Mouse (Mus musculus): ENCODE data around the gene Zfp217.
A peak's percentile ranks its signal among the peaks of the same experiment; 100 is the strongest.

Gene Zfp217

DNA sequence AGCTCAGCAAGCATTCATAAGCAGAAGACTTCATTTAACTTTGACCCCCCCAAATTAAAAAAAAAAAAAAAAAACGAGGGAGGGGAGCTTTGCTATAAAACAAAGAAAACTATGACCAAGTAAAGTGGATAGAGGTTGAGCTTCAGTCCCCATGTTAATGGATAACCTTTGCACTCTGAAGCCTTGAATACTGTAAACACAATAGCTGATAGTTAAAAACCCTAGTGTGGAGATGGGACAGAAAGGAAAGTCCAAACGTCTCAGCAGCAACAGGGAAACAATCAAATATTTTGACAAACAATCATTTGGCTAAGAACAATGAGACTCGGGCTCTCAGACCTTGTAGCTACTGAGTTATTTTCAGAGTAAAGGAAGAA, 15.2 kb downstream of the Zfp217 start:
- no peak for DNase-seq

DNA sequence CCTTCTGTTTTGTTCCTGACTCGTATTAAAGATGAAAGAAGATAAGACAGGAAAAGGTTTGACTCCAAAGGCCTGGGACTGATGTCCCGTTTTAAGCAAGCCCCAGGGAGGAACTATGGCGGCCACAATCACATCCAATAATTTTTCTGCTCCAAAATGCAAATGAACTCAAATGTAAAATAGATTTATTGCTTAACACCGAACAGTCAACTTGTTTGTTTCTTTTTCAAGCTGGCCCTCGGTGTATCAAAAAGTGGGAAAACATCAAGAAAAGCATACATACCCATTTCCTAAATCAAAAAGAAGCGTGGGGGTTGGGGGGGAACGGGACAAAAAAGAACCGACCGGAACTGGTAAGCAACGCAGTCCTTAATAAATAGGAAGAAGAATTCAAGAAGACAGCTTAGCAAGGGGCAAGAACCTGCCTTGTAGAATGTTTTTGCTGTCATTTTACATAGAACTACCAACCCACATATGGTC, 15.9 kb downstream of the Zfp217 start:
- DNase-seq, result no peak

GRCm38 (mm10) chr2:170130780-170131645, 16.9 kb downstream of the Zfp217 start:
- DNase-seq, result peak; percentile 87

DNA sequence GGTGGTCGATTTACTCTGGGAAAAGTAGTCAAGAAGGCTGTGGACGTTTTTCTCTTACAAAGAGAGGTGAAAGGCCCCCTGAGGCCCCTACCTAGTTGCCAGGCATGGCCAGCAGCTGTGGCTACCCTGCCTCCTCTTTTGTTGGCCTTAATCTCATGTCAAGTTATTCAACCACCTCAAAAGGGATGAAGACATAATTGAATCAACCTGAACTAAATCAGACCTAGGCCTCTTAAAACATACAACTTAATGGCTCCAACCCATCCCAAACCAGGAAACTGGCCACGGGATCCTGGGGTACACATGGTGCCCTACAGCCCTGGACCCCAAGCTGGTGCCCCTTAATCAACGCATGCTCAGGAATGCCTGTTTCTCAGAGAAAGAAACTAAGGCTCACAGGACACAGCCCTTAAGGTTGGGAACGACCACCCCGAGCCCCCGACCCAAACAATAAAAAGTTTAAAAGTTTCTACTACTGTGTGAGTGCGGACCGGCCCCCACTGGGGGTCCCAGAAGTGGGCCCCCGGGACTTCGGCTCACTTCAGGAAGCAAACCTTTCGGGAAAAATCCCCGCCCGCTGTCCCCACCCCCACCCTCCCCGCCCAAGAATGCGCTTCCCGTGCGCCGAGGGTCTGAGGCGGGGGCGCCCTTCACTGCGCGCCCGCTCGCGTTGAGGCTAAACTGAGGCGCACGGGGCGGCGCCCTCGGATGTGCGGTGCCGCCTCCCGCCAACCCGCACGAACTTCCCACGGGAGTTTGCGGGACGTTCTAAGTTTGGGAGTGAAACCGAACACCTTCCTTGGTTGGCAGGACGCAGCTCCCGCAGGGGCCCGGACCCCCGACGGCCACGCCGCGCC, 17.8 kb downstream of the Zfp217 start:
- no peak for DNase-seq

DNA sequence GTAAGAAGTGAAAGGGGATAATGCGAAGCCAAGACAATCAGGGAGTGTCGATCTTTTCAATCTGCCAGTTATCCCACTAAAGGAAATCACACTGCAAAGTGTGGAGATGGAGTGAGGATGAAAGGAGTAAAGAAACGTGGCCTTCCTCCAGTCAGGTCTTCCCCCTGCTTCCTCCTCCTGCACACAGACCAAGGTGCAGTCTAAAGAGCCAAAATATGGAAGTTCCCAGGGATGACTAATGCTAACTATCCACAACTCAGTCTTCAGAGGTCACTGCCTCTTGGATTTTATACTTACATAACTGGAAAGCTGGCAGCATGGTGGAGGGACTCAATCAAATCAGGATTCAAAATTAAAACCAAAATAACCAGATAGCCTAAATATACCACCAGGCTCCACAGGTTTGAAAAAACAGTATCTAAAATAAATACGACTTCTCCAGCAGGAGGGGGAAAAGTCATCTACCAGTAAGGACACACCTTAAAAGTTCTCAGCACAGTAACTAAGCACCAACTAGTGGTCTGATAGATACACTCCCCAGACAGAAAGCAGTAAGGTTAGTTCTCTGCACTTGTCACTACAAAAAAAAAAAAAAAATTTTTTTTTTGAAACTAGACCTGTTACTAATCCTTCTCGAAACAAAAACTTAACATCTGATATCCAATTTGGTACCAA, 18.5 kb downstream of the Zfp217 start:
- no peak for DNase-seq

GRCm38 (mm10) chr2:170128461-170129247, 19.2 kb downstream of the Zfp217 start:
- DNase-seq, result no peak

- no peak for DNase-seq
Observed at GRCm38 (mm10) chr2:170127523-170127922, 20.4 kb downstream of the Zfp217 start.

DNA sequence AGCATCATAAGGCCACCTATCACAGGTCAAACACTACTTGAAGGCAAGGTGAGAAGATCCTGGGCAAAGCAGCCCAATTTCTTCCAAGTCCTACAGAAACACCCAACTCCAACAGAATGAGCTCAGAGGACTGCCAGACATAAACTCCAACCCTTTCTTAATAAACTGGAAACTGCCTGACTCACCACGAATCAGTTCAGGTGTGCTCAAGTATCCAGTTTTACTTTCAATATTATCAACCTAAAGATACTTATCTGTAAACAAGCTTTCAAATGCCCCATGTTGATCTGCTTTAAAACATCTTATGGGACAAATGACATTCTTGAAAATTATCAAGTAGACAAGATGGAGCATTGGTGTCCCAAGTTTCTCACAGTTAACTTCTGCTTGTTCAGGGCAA, 21.6 kb downstream of the Zfp217 start:
- DNase-seq, result no peak

DNA sequence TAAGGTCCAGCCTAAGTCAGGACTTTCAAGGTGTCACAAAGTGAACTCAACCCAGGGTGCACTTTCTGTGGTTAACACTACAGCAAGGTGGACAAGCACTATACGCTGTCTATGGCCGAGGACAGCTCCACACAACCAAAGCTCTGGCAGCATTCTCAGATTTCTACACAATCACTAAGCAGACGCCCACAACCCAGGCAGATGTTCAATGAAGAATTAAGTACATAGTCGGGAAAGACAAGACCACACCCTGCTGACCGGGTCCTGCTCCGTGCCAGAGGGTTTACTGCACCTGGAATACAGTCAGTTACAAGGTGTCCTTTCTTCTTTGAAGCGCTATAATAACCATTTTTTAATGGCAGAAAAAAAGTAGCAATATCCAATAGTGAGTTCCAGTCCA, 25.7 kb downstream of the Zfp217 start:
- DNase-seq, result no peak

GRCm38 (mm10) chr2:170120139-170121027, 27.5 kb downstream of the Zfp217 start:
- no peak for DNase-seq

DNA sequence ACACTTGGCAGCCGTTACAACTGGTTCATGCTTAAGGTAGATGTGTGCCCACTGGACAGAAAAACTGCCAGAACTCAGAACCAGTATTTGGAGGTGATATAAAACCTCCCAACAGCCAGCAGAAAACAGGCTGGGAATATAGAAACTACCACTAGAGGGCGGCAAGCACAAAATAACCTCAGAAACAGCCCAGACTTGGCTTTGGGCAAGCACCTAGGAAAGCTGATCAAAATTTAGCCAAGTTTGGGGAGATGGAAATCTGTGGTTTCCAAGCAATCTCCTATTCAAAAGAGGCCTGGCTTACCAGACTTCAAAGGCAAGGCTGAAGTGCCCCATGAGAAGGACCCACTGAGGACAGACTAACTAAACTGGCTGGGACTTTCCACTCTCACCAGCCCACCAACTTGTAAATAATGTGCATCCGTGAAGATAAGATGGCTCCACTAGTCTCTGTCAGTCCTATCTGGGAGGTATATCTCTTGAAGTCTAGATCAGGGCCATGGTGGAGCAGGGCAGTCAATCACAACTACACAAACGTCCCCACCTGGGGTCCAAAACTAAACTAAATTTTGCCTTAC, 31.1 kb downstream of the Zfp217 start:
- DNase-seq, result peak; percentile 74

DNA sequence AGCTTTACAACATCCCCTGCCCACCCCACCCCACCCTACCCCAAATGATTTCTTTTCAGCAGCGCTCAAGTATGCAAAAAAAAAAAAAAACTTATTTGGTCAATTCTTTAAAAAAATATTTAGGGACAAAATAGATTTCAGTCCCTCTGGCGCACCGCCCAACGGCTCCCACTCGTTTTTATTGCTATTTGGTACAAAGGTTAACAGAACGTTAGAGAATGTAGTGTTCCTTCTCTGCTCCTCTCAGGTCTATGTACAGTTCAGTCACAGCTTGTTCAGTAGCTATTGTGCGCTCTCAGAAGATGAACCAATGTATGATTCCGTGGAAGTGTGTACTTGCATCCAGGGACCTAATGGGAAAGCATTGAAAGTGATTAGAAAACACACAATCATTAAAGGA, 37.6 kb downstream of the Zfp217 start:
- DNase-seq, result no peak

DNA sequence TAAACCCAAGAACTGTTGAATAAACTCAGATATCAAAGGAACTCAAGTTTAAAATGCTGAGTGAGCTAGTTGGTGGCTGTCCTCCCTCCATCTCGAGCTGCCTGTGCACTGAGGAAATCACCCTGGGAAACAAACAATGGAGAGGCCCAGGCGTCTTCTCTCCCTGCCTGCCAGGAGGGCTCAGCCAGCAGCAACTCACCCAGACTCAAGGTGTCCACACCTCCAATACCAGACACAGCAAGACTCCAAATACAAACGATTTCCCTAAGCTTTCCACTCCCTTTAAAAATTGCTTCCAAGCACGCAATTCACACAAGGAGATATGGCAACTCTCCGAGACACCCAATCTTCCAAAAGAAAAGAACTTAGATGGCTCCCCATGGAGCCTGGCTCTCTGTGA, 38.4 kb downstream of the Zfp217 start:
- DNase-seq, result no peak

GRCm38 (mm10) chr2:170107791-170108190, 40.1 kb downstream of the Zfp217 start:
- no peak for DNase-seq

- no peak for DNase-seq
Observed at GRCm38 (mm10) chr2:170106000-170106399, 41.9 kb downstream of the Zfp217 start.

DNA sequence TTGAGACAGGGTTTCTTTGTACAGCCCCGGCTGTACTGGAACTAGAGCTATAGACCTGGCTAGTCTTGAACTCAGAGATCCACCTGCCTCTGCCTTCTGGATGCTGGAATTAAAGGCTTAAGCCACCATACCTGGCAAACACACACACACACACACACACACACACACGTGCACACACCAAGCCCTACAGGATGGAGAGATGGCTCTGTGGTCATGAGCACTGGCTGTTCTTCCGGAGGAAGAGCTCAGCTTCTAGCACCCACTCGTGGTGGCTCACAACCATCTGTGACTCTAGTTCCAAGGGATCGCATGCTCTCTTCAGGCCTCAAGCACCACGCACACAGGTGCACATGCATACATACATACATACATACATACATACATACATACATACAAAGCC, 43.5 kb downstream of the Zfp217 start:
- DNase-seq, result no peak

DNA sequence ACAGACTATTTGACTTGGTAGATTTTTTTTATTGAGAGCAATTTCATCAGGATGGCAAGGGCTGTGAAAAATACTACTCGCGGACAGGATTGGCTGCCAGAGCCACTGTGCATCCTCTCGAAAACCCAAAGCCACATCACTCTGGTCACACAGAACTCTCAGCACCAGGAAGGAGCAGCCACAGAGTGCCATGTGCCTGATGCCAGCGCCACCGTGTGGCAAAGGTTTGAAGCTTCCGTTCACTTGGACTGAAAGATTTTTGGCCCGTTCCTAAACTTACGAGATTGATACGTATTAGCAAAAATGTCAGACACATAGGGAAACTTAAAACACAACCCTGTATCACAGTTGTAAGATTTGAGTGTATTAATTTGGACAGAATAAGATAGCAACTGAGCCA, 44.1 kb downstream of the Zfp217 start:
- peak; percentile 59 for DNase-seq

- DNase-seq, result no peak
Observed at GRCm38 (mm10) chr2:170103341-170103740, 44.6 kb downstream of the Zfp217 start.

DNA sequence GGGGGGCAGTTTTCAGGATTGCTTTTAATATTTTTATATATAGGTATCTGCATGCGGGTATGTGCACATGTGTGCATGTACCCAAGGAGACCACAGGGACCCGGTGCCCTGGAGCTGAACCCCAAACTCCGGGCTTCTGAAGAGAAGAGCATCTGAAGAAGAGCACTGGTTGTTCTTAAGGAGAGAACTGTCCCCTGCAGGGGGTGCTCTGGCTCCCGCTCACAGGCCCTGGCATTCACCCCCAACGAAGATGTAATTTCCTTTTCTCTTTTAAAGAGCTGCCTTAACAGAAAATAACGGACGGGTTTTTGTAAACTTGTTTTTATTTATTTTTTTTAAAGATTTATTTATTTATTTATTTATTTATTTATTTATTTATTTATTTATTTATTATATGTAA, 46.0 kb downstream of the Zfp217 start:
- DNase-seq, result no peak

GRCm38 (mm10) chr2:170101132-170101531, 46.8 kb downstream of the Zfp217 start:
- peak; percentile 94 for DNase-seq

- peak; percentile 47 for DNase-seq
Observed at GRCm38 (mm10) chr2:170094871-170095270, 53.0 kb downstream of the Zfp217 start.
